Mouse (Mus musculus) Patski (cell line): ENCODE results near the gene Ccdc124. TPM values are rescaled to one million over a fixed set of nuclear protein-coding genes. Genes with fewer than 3 reads are reported as not detected.

Experiments used
- ATAC-seq: fragments of 100-300 bp; one replicate; pipeline ENCODE4 v1.8.0; 2021
- CTCF ChIA-PET: fragments of 350-600 bp; sonication (Branson Sonifier 250); formaldehyde crosslinking; loops from one replicate; lab custom pipeline; 2022; ENCODE audit warnings: inconsistent platforms; lab: Charles Lee
- POLR2A ChIA-PET: fragments of 350-600 bp; sonication (Branson Sonifier 250); formaldehyde crosslinking; loops from one replicate; lab custom pipeline; 2022; ENCODE audit warnings: antibody characterized with exemption, inconsistent platforms; lab: Charles Lee
- DNase-seq: peaks from one replicate; pipeline ENCODE4 v3.0.0-alpha.2; 2011; ENCODE audit warnings: low read depth, low spot score
- H3K27me3 ChIP-seq: fragments of 371-371 bp; one replicate; pipeline ENCODE4 v1.5.1; 2021
- CTCF ChIP-seq: fragments of 100-300 bp; IDR thresholded peaks from one replicate; pipeline ENCODE4 v1.5.1; 2021
- in situ Hi-C: fragments of 300-500 bp; cut with MboI; formaldehyde crosslinking; loops from 3 replicates; pipeline ENCODE4 v1.11.1; 2018; ENCODE audit warnings: low pct_unique_long_range_greater_than_20kb, mixed read lengths
- polyA plus RNA-seq: library from polyadenylated mRNA; unstranded; gene quantifications from one replicate; pipeline ENCODE4 v1.2.3, GENCODE M21; 2021

The Ccdc124 gene
- polyA plus RNA-seq, 1 experiment from 2014 or later, result 67.5 TPM

DNA sequence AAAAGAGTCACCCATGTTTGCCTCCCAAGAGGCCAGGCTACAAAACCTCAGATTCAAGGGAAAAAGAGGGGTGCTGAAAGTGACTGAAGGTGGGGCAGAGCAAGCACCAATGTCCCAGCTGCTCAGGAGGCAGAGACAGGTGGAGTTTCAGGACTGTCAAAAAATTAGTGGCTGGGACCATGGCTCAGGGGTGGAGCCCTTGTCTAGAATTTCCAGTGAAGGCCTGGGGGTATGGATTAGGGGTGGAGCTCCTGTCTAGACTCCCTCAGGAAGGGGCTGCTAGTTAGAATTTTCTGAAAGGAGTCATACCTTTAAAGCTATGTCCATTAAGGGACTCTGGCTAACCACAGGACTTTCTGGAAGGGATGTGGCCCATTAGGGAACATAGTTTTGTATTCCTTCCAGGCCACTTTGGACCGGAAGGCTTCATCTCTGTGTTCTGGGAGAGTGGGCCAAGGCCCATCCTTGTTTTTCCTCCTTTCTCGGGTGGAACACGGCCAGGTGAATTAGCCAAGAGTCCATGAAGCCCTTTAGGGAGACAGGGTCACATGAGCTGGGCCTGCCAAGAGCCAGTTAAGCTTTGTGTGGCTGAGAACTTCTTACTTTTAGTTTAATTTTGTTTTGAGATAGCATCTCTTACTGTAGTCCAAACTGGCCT, 24.3 kb downstream of the Ccdc124 start:
- H3K27me3 ChIP-seq, result no peaks in the 10 kb centered on the region
- CTCF ChIA-PET, result interaction anchor here (0.7 to 0.8 kb wide), 2 partner anchors 9 to 20 kb away, joined by 3 to 4 read pairs; no protein-coding TSS in a partner anchor
- no peak for DNase-seq
- in situ Hi-C loops, result no loop called here
- no peak for ATAC-seq
- POLR2A ChIA-PET, result no interaction called here
- no peak for TF ChIP-seq CTCF

DNA sequence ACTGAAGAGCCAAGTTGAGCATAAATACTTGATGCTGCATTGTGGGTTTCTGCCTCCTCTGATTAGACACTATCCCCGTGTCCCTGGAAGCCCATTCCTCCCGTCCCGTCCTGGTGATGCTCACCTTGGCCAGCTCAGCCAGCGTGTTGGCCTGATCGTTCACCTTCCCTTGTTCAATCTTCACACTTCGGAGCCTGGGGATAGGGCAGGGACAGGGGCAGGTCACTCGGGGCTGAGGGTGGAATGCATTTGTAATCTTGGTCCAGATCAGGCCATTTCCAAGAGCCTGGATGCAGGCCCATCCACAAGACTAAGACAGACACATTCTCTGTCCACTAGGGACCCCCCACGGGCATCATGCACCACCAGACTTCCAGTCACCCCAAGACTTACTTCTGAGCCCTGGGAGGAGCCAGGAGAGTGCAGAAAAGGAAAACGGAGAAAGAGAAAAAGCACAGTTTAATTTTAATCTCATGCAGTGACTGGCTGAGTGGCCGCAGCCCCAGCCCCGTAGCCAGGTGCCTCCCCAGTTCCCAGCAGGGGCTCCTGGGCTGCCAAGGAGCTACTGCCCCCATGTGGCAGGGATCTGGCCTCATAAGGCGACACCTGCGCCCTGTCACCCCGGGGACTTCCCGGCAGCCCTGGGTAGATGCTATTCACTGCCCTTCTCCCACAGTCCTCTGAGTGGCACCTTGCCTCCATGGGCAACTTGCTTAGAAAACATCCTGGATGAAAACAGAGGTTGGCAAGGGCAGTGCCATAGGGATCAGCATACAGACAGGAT, 27.2 kb downstream of the Ccdc124 start:
- in situ Hi-C loops, result no loop called here
- ChIA-PET POLR2A (no interaction called here), CTCF (interaction anchor here (1.5 to 3.8 kb wide), 3 partner anchors 22 to 23 kb away, joined by 5 to 58 read pairs (median 10); no protein-coding TSS in a partner anchor)
- no peak for TF ChIP-seq CTCF
- H3K27me3 ChIP-seq, result no peaks in the 10 kb centered on the region
- no peak for DNase-seq
- no peak for ATAC-seq

DNA sequence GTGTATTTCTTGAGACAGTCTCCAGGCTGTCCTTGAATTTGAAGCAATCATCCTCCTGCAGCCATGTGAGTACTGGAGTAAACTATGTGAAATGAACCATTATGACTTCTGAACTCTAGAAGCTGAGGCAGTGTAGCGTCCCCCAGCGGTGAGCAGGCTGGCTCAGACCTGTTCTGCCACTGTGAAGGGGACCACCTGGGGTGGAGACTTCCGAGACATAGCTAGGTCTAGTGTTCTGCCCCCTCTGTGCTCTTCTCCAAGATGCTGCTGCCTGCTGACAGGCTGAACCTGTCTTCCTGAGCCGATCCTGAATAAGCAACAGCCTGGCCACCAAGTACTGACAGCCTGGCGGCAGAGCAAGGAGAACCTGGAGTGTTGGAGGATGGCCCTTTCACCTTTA, 28.6 kb downstream of the Ccdc124 start:
- DNase-seq, result no peak
- H3K27me3 ChIP-seq, result no peaks in the 10 kb centered on the region
- in situ Hi-C loops, result no loop called here
- no peak for TF ChIP-seq CTCF
- CTCF ChIA-PET, result interaction anchor here (0.6 to 3.8 kb wide), 20 partner anchors 8 to 82 kb away, joined by 3 to 58 read pairs (median 7); partner anchors contain the start of genes Ccdc124 and Il12rb1
- POLR2A ChIA-PET, result interaction anchor here (0.6 to 1.2 kb wide), 5 partner anchors 12 to 37 kb away, joined by 3 to 6 read pairs (median 4); partner anchors contain the start of gene Kcnn1
- ATAC-seq, result no peak

DNA sequence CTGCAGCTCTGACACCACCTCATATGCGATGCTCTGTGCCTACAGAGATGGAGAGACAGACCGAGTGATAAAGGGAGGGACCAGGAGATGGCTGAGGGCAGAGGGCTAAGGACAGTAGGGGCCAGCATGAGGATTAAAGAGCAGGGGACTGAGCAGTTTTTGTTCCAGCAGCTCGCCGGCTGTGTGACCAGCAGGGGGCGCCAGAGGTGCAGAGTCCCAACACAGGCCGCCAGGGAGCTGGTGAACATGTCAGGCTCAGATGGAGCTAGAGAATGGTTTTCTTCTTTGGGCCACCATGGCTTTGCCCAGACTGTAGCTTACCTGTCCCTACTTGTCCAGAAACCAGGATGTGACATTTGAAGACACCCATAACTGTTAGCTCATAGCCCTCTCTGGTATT, 29.2 kb downstream of the Ccdc124 start:
- CTCF ChIA-PET, result interaction anchor here (0.6 to 3.8 kb wide), 20 partner anchors 9 to 82 kb away, joined by 3 to 58 read pairs (median 7); partner anchors contain the start of genes Ccdc124 and Il12rb1
- TF ChIP-seq CTCF, result no peak
- DNase-seq (no peak), ATAC-seq (no peak)
- in situ Hi-C loops, result loop anchor here (5.0 kb wide), 1 partner anchor 77 kb away; no protein-coding TSS in a partner anchor
- no peaks in the 10 kb centered on the region for H3K27me3 ChIP-seq
- POLR2A ChIA-PET, result interaction anchor here (0.9 to 1.2 kb wide), 4 partner anchors 13 to 28 kb away, joined by 3 to 6 read pairs (median 3); partner anchors contain the start of gene Kcnn1

DNA sequence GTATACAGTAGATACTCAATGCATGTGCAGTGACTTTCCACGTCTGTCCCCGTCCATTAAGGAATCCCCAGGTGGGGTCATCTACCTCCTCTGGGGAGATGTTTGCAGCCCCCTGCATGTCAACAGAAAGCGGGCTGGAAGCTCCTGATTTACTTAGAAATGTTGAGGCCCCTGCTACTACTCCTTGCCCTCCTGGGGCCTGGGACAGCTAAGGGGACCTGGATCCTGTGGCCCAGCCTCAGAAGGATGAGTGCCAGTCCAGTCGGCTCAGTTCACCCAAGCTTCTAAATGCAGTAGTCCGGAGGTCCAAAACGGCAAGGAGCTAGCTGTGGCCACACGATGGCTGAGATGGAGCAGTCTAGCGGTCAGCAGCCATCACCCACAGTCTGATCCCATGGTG, 29.8 kb downstream of the Ccdc124 start:
- CTCF ChIA-PET, result interaction anchor here (0.7 to 3.8 kb wide), 16 partner anchors 9 to 81 kb away, joined by 3 to 58 read pairs (median 8); partner anchors contain the start of genes Ccdc124 and Il12rb1
- no peak for TF ChIP-seq CTCF
- in situ Hi-C loops, result loop anchor here (5.0 kb wide), 1 partner anchor 77 kb away; no protein-coding TSS in a partner anchor
- POLR2A ChIA-PET, result interaction anchor here (0.9 to 1.1 kb wide), 3 partner anchors 13 to 28 kb away, joined by 3 read pairs; partner anchors contain the start of gene Kcnn1
- ATAC-seq, result no peak
- H3K27me3 ChIP-seq, result no peaks in the 10 kb centered on the region
- DNase-seq, result no peak

DNA sequence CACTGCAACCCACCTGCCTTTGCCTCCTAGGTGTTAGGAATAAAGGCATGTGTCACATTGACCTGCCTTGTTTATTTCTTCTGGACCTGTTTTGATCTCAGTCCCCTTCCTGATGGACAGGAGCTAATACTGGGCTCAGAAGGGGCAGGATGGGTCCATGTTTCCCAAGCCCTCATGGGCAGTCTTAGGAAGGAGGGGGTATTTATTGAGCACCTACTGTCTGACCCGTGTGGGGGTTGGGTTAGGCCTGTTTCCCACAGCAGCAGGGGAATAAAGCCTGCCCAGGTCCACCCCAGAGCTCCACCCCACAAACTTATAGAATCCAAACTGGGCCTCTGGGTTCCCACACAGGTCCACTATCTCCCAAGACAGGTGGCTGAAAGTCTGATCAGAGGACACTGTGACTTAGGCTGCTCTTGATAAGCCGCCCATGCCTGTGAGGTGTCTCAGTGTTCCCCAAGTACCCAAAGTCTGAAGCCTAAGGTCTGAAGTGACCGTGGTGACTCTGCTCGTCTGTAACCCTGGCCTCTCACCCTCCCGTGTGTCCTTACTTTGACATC, 30.4 kb downstream of the Ccdc124 start:
- in situ Hi-C loops, result loop anchor here (5.0 kb wide), 1 partner anchor 76 kb away; no protein-coding TSS in a partner anchor
- ChIA-PET POLR2A (no interaction called here), CTCF (interaction anchor here (0.6 to 3.8 kb wide), 6 partner anchors 12 to 79 kb away, joined by 3 to 58 read pairs (median 7); no protein-coding TSS in a partner anchor)
- DNase-seq (no peak), ATAC-seq (no peak)
- no peak for TF ChIP-seq CTCF
- no peaks in the 10 kb centered on the region for H3K27me3 ChIP-seq

DNA sequence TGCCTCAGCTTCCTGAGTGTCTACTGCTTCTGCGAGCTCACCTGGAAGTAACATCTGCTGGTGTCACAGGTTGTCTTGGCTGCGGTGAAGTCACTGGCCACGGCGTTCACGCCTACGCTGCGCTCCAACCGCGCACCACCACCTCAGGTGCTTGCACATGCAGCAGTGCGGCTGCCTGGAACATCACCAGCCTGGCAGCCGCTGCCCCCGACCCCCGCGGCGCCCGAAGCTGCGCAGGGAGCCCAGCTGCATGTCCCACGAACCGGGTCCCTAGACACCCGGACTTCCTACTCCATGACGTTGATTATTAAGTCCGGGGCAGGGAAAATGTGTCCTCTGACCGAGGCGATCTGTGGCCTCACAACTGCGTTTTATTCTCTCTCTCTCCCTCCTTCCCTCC, 31.3 kb downstream of the Ccdc124 start:
- ATAC-seq (no peak), DNase-seq (no peak)
- ChIA-PET POLR2A (no interaction called here), CTCF (interaction anchor here (1.3 to 3.6 kb wide), 4 partner anchors 14 to 27 kb away, joined by 3 to 19 read pairs (median 6); no protein-coding TSS in a partner anchor)
- TF ChIP-seq CTCF, result no peak
- no peaks in the 10 kb centered on the region for H3K27me3 ChIP-seq
- in situ Hi-C loops, result loop anchor here (5.0 kb wide), 1 partner anchor 75 kb away; no protein-coding TSS in a partner anchor

DNA sequence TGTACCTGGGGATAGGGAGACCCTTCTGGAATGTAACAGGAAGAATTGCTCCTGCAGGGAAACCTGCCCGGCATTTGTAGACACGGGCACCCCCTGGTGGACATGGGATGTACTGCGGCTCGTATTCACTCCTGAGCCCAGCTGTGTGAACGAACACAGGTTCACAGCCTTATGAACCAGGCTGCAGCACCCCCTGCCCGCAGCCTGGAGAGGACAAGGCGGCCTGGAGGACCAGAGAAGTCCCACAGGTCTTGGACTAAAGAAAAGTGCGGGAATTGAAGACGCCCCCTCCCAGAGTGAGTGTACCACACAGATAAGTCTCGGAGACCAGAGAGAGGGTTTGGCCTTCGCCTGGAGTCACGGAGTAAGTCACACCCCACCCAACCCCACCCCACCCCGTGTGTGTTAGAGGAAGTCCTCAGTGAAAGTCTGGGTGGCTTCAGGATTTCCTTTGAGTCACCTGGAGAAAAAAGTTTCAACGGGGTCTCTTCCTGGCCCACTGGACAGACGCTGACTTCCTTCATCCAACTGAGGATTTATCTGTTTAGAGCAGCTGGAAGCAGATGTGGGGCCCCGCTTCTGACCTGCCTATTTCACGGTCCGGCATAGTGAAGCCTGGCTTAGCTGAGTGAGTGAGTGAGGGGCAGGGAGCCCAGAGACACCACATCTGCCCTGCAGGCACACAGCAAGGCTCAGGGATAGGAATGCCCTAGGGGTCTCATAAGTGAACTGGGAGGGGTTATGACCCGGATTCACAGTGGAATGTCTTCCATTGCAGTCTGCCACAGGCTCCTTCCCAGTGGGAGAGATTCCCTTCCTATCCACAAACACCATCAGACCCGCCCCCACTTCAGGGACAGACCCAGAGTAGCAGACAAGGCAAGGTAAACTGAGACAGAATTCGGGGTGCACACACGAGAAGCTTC, 32.3 kb downstream of the Ccdc124 start:
- no peak for DNase-seq
- CTCF ChIA-PET, result interaction anchor here (0.6 to 3.6 kb wide), 6 partner anchors 15 to 47 kb away, joined by 3 to 19 read pairs (median 4); no protein-coding TSS in a partner anchor
- in situ Hi-C loops, result loop anchor here (5.0 kb wide), 1 partner anchor 74 kb away; no protein-coding TSS in a partner anchor
- POLR2A ChIA-PET, result no interaction called here
- H3K27me3 ChIP-seq, result no peaks in the 10 kb centered on the region
- no peak for ATAC-seq
- TF ChIP-seq CTCF, result no peak

DNA sequence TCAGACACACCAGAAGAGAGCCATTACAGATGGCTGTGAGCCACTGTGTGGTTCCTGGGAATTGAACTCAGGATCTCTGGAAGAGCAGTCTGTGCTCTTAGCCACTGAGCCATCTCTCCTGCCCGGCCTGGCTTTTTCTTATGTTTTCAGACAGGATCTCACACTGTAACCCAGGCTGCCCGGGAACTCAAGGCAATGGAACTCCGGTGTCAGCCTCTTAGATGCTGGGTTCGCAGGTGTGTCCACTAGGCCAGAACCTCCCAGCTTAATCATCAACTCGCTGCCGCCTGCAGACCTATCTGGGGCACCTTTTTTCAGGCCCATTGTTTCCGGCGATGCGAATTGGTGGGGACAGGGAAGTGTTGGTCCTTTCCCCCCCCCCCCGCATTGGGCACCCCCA, 33.1 kb downstream of the Ccdc124 start:
- CTCF ChIA-PET, result interaction anchor here (1.0 to 3.6 kb wide), 11 partner anchors 12 to 118 kb away, joined by 3 to 19 read pairs (median 4); partner anchors contain the start of gene Mast3
- POLR2A ChIA-PET, result interaction anchor here (0.7 to 0.8 kb wide), 2 partner anchors 35 to 73 kb away, joined by 3 read pairs; no protein-coding TSS in a partner anchor
- DNase-seq (no peak), ATAC-seq (no peak)
- in situ Hi-C loops, result loop anchor here (5.0 kb wide), 1 partner anchor 73 kb away; no protein-coding TSS in a partner anchor
- no peak for TF ChIP-seq CTCF
- H3K27me3 ChIP-seq, result no peaks in the 10 kb centered on the region
